Mouse (Mus musculus) embryonic facial prominence, embryonic 10.5 days (tissue): ENCODE measurements around the gene Asf1b. TPM values are rescaled to one million over a fixed set of nuclear protein-coding genes. Genes with fewer than 3 reads are reported as not detected.
"Not testable (repeated sequence)": the region's sequence is repeated elsewhere in the genome, so short reads cannot be mapped to it uniquely, and the experiment has no call there.

Source experiments
- DNase-seq: peaks from one replicate; pipeline ENCODE4 v3.0.0-alpha.2; 2017; ENCODE audit warnings: low spot score
- H3K27ac ChIP-seq: fragments of 300-500 bp; sonication (generic); replicated peaks from 2 replicates; pipeline ENCODE4 v1.5.1; 2016; ENCODE audit warnings: mild to moderate bottlenecking
- H3K27me3 ChIP-seq: fragments of 300-500 bp; sonication (generic); replicated peaks from 2 replicates; pipeline ENCODE4 v1.6.1; 2016; ENCODE audit warnings: low read depth, mild to moderate bottlenecking; ENCODE audit not compliant: poor library complexity, severe bottlenecking
- H3K36me3 ChIP-seq: fragments of 300-500 bp; sonication (generic); replicated peaks from 2 replicates; pipeline ENCODE4 v1.6.1; 2016; ENCODE audit warnings: mild to moderate bottlenecking, moderate library complexity
- H3K4me1 ChIP-seq: fragments of 300-500 bp; sonication (generic); 2 replicates; pipeline ENCODE4 v1.6.1; 2016
- H3K4me3 ChIP-seq: fragments of 300-500 bp; sonication (generic); 2 replicates; pipeline ENCODE4 v1.5.1; 2016; ENCODE audit warnings: mild to moderate bottlenecking, moderate library complexity
- H3K9me3 ChIP-seq: fragments of 300-500 bp; sonication (generic); 2 replicates; pipeline ENCODE4 v1.6.1; 2016; ENCODE audit warnings: mild to moderate bottlenecking
- WGBS: fragments of 180-500 bp; shearing (Covaris S2); methylation state at CpG from one replicate; pipeline ENCODE4 v1.1.7; 2016; 5-methylcytosine and 5-hydroxymethylcytosine counted together
- polyA plus RNA-seq: library from polyadenylated mRNA; unstranded; fragments of >200 nt; fragmentation: Nextera tagmentation; extraction: Ambion mirVana; gene quantifications from 2 replicates; pipeline ENCODE4 v1.2.1, GENCODE M21; 2016

Asf1b gene
- polyA plus RNA-seq, 1 experiment from 2014 or later = 95.4 TPM

DNA sequence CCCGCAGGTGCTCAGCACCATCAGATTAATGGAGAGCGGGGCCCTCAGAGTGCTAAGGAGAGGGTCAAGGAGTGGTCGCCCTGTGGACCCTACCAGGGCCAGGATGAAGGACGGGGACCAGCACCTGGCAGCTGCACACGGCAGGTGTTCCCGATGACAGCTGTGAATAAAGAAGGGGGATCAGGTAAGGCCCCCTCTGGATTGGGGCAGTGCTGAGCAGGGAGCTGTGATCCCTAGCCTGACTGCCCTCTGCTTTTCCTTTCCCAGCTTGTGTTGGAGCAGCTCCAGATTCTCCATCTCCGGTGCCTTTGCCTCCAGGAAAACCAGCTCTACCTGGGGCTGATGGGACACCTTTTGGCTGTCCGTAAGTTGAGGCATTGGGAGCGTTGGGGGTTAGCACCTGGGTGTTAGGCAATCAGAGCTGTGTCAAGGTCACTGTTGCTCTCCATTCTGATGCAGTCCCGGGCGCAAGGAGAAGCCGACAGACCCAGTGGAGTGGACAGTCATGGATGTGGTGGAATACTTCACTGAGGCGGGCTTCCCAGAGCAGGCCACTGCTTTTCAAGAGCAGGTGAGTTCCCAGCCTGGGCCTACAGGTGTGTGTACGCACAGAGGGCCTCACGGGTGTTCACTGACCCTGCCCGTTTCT is 43.9 kb downstream of the Asf1b start:
- Histone ChIP-seq H3K9me3 (no peaks in the 10 kb centered on the region), H3K4me3 (peak overlapping the region; percentile 87), H3K27me3 (peaks cover 49% of the 10 kb centered on the region), H3K36me3 (peaks cover 58% of the 10 kb centered on the region), H3K4me1 (peaks cover 57% of the 10 kb centered on the region), H3K27ac (no peak overlapping the region)
- DNase-seq = no peak
- WGBS = 71% methylated on average over 16 of the region's 16 CpGs

DNA sequence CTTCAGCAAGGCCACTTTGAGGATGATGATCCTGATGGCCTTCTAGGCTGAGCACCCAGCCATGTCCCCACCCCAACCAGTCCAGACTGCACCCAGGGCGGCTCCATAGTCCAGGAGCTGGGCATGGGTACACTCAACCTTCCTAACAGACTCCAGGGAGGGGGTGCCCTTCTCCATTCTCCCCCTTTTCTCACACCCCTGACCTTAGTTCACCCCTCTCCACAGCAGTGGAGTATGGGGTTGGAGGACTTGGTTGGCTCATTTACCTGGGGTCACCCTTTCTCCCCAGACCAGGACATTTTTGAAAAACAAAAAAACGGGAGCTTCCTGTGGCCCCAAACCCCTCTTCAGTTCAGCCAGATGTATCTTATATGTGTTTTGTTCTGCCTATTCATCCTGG is 44.5 kb downstream of the Asf1b start:
- H3K27me3 ChIP-seq = peaks cover 49% of the 10 kb centered on the region
- H3K4me1 ChIP-seq = peaks cover 63% of the 10 kb centered on the region
- H3K27ac ChIP-seq = no peak overlapping the region
- H3K36me3 ChIP-seq = peaks cover 51% of the 10 kb centered on the region
- DNase-seq = no peak
- peak overlapping the region; percentile 87 for H3K4me3 ChIP-seq
- no peaks in the 10 kb centered on the region for H3K9me3 ChIP-seq
- 91% methylated on average over 2 of the region's 2 CpGs for WGBS

DNA sequence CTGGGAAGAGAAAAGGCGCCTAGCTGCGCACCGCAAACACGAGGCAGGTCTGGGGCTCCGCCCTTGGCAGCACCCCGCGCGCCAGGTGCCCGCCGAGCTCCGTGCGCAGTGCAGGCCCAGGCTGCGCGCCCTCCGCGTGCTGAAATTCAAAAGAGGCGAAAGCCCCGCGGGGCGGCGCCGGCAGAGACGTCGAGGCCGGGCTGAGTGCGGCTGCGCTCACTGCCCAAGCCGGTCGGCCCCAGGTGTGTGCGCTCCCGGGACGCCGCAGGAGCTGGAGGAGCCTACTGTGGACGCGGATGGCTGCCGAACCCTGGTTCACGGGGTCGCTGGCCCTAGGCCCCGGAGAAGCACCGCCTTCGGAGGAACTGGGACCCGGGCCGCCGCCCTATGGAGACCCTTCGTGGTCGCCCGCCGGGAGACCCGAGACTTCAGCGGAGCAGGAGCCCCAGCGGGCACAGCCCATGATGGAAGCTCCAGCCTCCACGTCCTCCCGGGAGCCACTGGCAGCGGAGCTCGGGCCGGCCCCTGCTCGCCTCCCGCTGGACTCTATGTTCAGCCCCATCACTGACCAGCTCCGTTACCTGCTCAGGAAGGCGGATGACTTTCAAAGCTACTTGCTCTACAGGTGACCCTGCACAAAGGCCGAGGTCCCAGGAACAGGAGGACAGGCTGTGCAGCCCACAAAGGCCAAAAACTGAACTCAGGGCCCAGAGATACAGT is 46.1 kb downstream of the Asf1b start, which contains the start of gene 1700067K01Rik:
Gene 1700067K01Rik (plus strand): TSS at position 222 of the 720 bp plus-strand sequence.
- WGBS = 18% methylated on average over 61 of the region's 61 CpGs
- peak within 1 kb of the TSS; percentile 31; the same call in 1 of the 2 replicates for H3K27ac ChIP-seq
- peaks cover 46% of the 10 kb centered on the region for H3K36me3 ChIP-seq
- H3K9me3 ChIP-seq = no peaks in the 10 kb centered on the region
- peaks cover 60% of the 10 kb centered on the region for H3K4me1 ChIP-seq
- H3K4me3 ChIP-seq = peak within 1 kb of the TSS; percentile 39
- H3K27me3 ChIP-seq = peaks cover 49% of the 10 kb centered on the region
- peak; percentile 49 for DNase-seq

DNA sequence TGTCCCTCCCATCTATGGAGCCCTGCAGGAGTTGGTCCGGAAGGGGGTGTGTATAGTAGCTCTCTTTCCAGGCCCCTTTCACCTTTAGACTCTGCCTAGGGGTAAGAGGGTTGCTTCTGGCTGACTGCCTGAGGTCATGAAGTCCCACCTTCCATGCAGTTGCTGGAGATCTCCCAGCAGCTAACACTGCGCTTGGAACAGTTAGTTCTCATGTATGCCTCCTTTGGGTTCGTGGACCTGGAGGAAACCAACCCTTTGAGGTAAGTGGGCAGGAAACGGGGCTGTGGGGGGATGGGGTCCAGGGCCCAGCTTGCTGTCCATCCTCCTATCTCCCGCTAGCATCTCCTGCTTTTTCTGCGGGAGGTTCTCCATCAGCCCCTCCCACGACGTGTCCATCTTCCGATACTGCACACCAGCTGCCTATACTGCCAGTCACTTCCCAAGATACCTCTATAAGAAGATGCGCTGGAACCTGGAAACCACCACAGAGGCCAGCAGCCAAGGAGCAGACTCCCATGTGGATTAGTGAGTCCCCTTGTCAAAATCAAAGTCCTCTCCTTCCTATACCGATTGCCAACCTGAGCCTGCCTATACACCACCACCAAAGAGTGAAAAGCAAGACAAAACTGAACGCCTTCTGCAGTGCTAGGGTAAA is 47.8 kb downstream of the Asf1b start:
- 60% methylated on average over 12 of the region's 12 CpGs for WGBS
- Histone ChIP-seq H3K9me3 (no peaks in the 10 kb centered on the region), H3K4me3 (no peak overlapping the region; the same call in 1 of the 2 replicates), H3K36me3 (peaks cover 46% of the 10 kb centered on the region), H3K4me1 (peaks cover 56% of the 10 kb centered on the region), H3K27ac (no peak overlapping the region), H3K27me3 (peaks cover 49% of the 10 kb centered on the region)
- no peak for DNase-seq

DNA sequence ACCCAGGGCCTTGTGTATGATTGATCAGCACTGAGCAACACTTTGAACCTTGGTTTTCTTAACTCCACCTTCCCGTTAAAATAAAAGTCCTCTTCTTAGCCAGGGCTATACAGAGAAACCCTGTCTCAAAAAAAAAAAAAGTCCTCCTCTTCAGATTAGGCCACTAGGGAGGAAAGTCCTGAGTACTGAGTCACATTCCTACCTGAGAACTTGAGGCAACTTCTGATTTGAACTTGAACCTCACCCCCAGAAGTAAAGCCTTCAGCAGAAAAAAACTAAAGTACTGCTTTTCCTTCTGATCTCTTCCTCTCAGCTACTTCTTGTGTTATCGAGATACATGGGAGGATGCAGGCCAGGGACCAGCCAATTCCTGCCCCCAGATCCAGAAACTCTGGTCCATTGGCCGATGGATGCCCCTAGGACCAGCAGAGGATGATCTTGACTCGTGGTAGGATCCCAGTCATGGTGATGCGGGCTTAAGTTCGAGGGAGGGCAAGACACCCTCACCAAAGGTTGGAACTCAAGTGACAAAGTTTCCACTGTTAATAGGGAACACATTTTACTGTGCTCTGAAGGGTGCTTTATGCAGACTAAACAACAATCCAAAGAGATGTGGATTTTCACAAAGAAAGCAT is 48.4 kb downstream of the Asf1b start:
- no peaks in the 10 kb centered on the region for H3K9me3 ChIP-seq
- H3K4me3 ChIP-seq = peak overlapping the region; percentile 65
- 82% methylated on average over 6 of the region's 6 CpGs for WGBS
- DNase-seq = no peak
- H3K4me1 ChIP-seq = peaks cover 53% of the 10 kb centered on the region
- peak overlapping the region; percentile 81 for H3K27ac ChIP-seq
- peaks cover 49% of the 10 kb centered on the region for H3K27me3 ChIP-seq
- H3K36me3 ChIP-seq = peaks cover 46% of the 10 kb centered on the region

DNA sequence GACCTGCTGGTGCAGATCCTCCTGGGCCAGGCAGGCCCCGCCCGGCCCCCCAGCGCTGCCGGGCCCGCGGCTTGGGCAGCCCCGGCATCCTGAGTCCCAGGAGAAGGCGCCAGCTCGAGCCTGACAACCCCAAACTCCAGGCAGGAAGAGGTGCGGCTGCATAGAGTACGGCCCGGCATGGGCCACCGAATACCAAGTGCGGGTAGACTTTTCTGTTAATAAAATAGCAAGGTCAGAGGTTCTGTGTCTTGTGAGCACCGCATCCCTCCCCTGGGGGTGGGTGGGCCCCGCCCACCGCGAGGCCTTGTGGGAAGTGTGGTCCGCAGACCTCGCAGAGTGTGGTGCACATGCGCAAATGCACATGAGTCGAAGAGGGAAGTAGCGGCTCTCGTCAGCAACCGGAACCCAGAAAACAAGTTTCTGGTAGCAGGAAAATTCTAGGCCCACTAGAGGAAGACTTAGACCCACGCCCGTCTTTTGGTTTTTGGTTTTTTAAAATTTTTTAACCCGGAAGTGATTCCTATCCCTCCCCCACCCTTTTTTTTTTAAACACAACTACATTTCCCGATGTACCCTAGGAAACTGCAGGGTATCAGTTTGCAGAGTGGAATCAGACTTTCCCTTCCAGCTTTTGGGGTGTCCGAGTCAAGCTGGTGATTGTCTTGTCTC is 49.4 kb downstream of the Asf1b start:
- DNase-seq = peak; percentile 94
- peaks cover 38% of the 10 kb centered on the region for H3K36me3 ChIP-seq
- peak overlapping the region; percentile 65 for H3K4me3 ChIP-seq
- under 1% methylated on average over 30 of the region's 30 CpGs for WGBS
- peaks cover 43% of the 10 kb centered on the region for H3K27me3 ChIP-seq
- H3K27ac ChIP-seq = peak overlapping the region; percentile 81
- H3K4me1 ChIP-seq = peaks cover 44% of the 10 kb centered on the region
- no peaks in the 10 kb centered on the region for H3K9me3 ChIP-seq

DNA sequence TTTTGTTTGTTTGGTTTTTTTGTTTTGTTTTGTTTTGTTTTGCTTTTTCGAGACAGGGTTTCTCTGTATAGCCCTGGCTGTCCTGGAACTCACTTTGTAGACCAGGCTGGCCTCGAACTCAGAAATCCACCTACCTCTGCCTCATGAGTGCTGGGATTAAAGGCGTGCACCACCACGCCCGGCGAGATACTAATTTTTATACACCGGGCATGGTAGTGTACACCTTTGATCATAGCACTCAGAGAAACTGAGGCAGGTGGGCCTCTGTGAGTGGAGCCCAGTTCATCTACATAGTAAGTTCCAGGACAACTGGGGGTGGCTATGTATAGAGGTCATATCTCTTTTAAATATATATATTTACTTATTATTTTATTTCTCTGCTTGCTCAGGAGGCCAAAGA is 50.2 kb downstream of the Asf1b start:
- H3K27ac ChIP-seq, DNase-seq, H3K9me3 ChIP-seq, H3K4me3 ChIP-seq: not testable (repeated sequence)
- H3K27me3 ChIP-seq = peaks cover 43% of the 10 kb centered on the region
- peaks cover 47% of the 10 kb centered on the region for H3K4me1 ChIP-seq
- WGBS = 90% methylated on average over 7 of the region's 7 CpGs
- H3K36me3 ChIP-seq = peaks cover 30% of the 10 kb centered on the region

DNA sequence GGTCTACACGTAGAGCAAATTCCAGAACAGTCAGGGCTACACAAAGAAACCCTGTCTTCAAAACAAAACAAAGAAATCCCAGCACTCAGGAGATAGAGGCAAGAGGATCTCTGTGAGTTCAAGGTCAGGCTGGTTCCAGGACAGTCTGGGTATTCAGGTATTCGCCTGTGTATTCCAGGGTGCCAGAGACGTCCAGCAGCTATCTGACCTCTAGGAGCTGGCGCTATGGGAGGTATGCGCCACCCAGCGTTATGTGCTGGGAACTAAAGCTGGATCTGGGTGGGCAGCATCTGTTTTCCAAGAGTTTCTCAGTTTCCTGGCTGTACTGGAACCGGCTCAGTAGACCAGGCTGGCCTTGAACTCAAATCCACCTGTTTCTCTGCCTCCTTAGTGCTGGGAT is 53.1 kb downstream of the Asf1b start:
- H3K9me3 ChIP-seq = no peaks in the 10 kb centered on the region
- peaks cover 1% of the 10 kb centered on the region; the same call in 1 of the 2 replicates for H3K36me3 ChIP-seq
- WGBS = 24% methylated on average over 7 of the region's 7 CpGs
- H3K4me3 ChIP-seq = no peak overlapping the region
- H3K27ac ChIP-seq = no peak overlapping the region
- DNase-seq = peak; percentile 47
- peaks cover 43% of the 10 kb centered on the region for H3K27me3 ChIP-seq
- H3K4me1 ChIP-seq = peaks cover 53% of the 10 kb centered on the region

DNA sequence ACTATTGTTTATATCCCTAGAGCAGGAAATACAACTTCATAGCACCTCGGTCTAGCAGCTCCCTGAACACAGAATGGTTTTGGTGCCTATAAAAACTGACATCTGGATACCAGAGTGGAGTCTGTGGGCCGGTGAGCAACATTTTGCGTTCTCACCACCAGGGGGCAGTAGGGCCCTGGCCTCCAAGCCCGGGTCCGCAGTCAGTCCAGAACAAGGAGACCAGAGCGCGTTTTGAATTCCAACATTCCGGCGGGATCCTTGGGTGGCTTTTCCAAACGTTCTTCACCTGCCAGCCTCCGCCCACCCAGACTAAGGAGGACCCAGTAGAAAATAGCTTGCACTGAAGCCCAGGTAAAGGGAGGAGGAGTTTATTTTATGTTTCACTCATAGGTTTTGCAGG is 54.6 kb downstream of the Asf1b start:
- Histone ChIP-seq H3K4me3 (peak overlapping the region; percentile 67), H3K27me3 (peaks cover 53% of the 10 kb centered on the region)
- WGBS = 3% methylated on average over 11 of the region's 11 CpGs

DNA sequence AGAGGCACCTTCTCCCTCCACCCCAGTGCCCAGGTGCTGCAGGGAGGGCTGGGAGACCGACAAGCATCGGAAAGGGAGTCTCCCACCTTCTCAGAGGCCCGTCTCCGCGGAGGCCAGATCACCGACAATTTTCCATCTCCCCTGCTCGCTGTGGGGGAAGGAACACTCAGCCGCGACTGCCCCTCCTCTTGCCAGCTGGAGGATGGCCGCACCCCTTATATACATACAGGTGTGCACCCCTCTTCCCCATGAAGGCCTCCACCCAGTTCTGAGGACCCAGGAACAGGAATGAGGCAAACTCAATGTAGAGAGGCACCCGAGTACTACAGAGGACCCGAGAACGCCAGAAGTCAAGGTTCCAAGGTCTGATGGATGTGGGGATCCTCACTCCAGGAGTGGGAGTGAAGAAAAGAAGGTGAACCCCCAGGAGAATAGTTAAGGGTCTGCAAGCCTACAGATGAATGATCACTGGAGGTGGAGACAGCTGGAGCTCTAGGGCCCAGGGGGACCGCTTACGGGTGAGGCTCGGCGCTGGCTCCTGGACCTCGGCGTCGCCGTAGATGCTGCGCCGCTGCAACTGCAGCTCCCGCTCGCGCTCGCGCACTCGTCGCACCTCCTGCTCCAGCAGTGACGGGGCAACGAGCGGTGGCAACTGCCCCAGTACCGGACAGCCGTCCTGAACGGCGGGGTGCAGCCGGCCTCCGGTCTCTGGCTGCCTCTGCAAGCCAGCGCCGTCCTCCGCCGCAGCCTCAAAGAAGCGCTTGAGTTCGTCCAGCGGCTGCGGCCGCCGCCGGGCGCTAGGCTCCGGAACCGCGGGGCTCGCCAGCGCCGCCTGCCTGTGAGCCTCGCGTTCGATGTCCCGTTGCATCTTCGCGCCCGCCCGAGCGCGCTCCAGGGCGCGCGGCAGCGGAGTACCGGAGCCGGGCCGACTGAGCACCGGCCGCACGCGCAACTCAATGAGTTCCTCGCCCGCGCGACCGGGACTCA is 55.6 kb downstream of the Asf1b start:
- peak; percentile 83 for DNase-seq
- Histone ChIP-seq H3K4me1 (peaks cover 36% of the 10 kb centered on the region), H3K27ac (peak overlapping the region; percentile 52), H3K27me3 (peaks cover 58% of the 10 kb centered on the region), H3K9me3 (peaks cover 2% of the 10 kb centered on the region; the same call in 1 of the 2 replicates), H3K4me3 (peak overlapping the region; percentile 67), H3K36me3 (no peaks in the 10 kb centered on the region)
- WGBS = 2% methylated on average over 83 of the region's 83 CpGs

More for the DNA sequence above, 54.6 kb downstream of the Asf1b start:
- Histone ChIP-seq H3K4me1 (peaks cover 40% of the 10 kb centered on the region), H3K9me3 (no peaks in the 10 kb centered on the region), H3K27ac (no peak overlapping the region), H3K36me3 (no peaks in the 10 kb centered on the region)
- DNase-seq = peak; percentile 91
